Mouse (Mus musculus) spleen, postnatal 4 days (tissue): ENCODE data around the gene Sh2b2.
A peak's percentile ranks its signal among the peaks of the same experiment; 100 is the strongest.

Experiments
- DNase-seq, 2 experiments: peaks; one replicate each; pipeline ENCODE4 v3.0.0; 2022; ENCODE audit warnings: low spot score in 2 of 2

Sh2b2 gene

GRCm38 (mm10) chr5:136240381-136240780 lies 6.0 kb downstream of the Sh2b2 start:
- DNase-seq, result no peak

DNA sequence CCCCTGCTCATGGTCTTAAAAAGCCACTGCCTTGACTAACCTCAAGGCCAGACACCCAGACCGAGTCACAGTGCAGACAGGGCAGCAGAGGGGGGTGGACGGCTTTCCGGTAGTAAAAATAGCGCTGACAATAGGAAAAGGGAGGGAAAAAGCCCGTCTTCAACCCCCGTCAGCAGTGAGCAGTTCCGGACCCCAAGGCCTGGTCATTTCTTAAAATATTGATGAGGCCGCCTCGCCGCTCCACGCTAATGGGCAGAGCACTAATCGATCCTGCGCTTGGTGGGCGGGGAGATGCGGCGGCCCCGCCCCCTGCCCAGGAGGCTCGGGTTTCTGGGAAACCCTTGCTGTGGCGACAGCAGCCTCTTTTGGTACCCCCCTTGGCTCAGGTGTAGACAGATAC lies 8.7 kb downstream of the Sh2b2 start:
- no peak for DNase-seq

DNA sequence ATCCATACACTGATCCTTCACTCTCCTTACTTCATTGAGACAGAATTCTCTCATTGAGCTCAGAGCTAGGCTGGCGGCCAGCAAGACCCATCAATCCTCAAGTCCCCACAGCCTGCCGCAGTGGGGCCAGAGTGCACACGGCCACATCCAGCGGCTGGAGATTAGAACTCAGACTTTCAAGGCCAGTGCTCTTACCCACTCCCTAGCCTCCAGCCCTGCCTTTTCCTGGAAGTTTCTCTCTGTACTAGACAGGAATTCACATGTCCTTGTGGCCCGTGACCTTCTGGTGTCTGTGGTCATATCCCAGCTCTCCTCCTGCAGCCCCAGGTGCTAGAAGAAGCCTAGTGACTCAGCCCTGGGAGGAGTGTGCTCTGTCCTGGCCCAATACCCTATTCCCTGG lies 9.7 kb downstream of the Sh2b2 start:
- DNase-seq, result no peak

DNA sequence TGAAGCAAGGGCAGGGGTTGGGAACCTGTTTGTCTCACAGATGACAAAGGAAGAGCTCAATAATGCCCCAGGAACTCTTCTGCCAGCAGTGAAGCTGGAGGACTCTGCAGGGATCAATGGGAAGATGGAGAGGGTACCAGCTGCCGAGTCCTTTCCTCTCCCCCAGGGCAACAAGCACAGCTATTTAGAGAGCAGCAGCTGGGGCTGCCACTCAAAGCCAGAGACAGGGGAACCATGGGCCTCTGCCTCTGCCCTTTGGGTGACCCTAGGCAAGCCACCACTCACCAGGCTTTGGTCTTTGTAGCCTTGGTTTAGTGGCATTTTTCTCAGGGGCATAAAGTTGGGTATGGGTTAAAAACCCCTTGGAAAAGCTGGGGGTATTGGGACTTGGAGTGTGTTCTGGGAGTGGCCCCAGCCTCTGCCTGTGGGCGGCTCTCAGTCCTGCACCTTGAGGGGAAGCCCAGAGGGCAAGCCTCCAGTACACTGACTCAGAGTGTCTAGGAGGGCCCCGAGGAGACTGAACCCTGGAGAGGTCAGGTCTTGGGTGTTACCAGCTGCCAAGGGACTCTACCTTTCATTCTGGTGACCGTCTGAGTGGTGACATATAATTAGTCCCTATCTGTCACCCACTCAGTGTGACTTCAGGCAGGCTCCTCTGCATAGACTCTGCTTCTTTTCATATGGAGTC lies 15.9 kb downstream of the Sh2b2 start:
- DNase-seq, result no peak

GRCm38 (mm10) chr5:136226246-136226876 lies 20.0 kb downstream of the Sh2b2 start:
- DNase-seq, result no peak

DNA sequence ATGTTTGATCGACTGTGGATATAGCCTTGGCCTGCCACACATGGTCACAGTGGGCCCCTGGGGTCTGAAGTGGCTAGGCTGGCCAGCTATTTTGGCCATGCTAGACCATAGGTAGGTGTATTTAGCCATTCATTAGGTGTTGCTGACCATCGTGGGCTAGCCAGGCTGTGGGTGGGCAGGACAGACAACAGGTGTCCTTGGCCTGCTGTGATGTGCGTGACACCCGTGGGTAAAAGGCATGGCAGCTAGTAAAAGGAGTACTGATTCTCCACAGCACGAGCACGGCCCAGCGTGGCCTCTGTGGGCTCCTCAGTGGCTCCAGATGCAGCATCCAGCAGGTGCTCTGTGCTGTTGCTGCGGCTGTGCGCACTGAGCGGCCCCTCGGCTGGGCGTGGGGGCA lies 27.8 kb downstream of the Sh2b2 start:
- peak in 1 of 2 experiments; percentile 59 for DNase-seq

DNA sequence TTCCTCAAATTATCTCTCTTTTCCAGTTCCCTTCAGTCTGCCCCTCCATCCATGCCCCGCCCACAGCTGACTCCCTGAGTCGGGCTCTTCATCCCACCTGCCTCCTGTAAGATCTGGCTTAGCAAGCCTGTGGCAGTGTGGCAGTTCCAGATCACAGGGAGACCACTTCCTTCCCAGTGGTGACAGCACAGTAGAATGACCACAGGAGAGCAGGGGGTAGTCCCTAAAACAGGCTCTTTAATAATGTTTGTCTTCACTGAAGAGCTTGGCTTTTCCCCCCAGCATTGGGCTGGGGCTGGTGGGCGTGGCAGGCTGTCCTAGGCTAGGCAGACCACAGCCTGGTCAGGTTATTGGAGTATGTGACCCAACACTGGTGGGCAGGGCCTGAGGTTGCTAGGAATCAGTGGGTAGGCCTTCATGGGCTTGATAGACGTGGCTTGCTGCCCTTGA lies 28.4 kb downstream of the Sh2b2 start:
- peak in 1 of 2 experiments; percentile 60 for DNase-seq

- DNase-seq, result peak in 1 of 2 experiments; percentile 61
Observed at GRCm38 (mm10) chr5:136217004-136217665, 29.2 kb downstream of the Sh2b2 start.

DNA sequence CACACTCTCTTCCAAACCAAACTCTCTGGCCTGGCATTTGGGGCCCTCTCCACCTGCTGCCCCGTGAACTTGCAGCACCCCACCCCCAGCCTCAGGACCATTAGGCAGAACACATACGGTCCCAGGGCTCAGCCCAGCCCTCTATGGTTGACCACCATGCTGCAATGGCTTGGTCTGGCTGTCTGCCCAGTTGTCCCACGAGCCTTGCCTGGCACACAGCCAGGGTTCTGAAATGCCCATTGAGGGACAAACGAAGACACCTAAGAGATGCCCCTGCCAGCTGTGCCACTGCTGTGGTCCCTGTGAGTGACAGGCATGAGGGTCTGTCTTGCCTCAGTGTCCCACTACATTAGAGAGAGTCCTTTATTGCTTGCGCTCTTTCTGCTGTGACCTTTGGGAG lies 30.4 kb downstream of the Sh2b2 start:
- peak; percentile 50 to 69 for DNase-seq

GRCm38 (mm10) chr5:136215211-136215610 lies 31.1 kb downstream of the Sh2b2 start:
- peak in 1 of 2 experiments; percentile 61 for DNase-seq

- no peak for DNase-seq
Observed at GRCm38 (mm10) chr5:136213716-136214115, 32.6 kb downstream of the Sh2b2 start.

DNA sequence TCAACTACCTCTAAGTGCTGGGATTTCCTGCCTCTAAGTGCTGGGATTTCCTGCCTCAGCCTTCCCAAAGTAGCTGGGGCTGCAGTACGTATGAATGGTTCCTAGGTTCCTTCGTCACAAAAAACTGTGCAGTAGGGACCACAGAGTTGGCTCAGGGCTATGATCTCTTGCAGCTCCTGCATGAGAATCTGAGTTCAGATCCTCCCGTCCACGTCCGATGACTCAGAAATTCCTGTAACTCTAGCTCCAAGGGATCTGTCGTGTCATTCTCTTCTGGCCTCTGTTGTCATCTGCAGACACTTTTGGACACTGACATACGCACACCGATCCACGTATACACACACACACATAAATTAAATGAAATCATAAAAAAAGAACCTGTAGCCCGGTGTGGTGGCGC lies 33.6 kb downstream of the Sh2b2 start:
- DNase-seq, result no peak

DNA sequence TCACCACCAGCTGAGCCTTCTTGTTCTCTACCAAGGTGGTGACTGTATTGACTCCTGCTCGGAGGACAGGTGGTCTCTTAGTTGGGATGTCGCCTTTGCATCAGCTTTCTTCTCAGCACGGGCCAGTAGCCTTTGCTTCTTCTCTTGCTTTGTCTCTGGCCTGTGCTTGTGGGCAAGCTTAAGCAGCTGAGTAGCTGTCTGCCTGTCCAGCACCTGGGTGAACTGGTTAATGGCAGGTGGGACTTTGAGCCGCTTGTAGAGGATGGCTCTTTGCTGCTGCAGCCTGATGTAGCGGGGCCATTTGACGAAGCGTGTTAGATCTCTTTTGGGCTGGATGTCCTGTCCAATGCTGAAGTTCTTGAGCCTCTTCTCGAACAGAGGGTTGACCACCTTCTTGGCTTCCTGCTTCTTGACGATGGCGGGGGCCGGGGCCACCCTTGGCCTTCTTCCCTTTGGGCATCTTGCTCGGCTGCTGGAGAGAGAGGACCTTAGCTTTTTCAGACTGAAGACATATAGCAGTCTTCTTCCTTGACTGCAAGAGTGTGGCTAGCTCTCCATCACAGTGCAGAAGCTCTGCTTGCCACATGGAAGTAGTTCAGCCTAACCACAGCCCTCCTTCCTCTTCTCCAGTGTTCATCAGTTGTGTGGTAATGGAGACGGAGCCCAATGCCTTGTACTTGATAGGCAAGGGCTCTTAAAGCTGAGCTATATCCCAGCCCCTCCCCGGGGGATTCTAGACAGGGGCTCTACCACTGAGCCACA lies 34.8 kb downstream of the Sh2b2 start:
- peak in 1 of 2 experiments; percentile 55 for DNase-seq

DNA sequence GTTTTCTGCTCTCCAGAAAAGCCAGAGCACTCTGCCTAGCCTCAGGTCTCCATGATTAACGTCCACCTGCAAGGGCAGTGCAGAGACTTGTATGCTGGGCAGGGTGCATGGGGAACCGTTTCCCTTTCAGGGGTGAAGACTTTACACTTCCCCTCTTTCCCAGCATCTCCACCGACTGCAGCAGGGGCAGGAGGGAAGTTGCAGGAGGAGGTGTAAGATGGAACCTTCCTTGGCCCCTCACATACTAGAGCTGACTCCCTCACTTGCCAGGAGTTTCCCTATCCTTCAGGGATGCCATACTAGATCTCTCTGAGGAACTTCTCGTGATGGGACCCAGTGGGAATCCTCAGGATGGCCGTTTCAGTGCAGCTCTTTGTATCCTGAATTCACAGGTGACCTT lies 35.8 kb downstream of the Sh2b2 start:
- DNase-seq, result peak in 1 of 2 experiments; percentile 54

DNA sequence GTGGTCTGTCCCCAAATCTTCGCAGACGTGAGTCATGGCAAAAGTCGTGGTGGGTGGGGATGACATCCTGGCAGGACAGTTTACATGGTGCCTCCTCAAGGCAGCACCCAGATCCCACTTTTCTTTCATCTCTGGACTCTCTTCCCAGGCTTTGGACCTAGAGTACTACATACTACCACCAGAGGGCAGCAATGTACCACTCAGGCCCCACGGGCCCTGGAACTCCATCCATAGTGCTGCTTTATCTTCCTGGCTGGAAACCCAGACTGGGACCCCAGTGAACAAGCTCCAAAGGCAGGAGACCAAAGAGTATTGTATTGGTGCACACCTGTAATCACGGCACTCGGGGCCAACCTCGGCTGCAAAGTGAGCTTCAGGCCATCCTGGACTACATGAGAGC lies 44.5 kb downstream of the Sh2b2 start:
- peak; percentile 49 to 76 for DNase-seq

- no peak for DNase-seq
Observed at GRCm38 (mm10) chr5:136199526-136199925, 46.8 kb downstream of the Sh2b2 start.

DNA sequence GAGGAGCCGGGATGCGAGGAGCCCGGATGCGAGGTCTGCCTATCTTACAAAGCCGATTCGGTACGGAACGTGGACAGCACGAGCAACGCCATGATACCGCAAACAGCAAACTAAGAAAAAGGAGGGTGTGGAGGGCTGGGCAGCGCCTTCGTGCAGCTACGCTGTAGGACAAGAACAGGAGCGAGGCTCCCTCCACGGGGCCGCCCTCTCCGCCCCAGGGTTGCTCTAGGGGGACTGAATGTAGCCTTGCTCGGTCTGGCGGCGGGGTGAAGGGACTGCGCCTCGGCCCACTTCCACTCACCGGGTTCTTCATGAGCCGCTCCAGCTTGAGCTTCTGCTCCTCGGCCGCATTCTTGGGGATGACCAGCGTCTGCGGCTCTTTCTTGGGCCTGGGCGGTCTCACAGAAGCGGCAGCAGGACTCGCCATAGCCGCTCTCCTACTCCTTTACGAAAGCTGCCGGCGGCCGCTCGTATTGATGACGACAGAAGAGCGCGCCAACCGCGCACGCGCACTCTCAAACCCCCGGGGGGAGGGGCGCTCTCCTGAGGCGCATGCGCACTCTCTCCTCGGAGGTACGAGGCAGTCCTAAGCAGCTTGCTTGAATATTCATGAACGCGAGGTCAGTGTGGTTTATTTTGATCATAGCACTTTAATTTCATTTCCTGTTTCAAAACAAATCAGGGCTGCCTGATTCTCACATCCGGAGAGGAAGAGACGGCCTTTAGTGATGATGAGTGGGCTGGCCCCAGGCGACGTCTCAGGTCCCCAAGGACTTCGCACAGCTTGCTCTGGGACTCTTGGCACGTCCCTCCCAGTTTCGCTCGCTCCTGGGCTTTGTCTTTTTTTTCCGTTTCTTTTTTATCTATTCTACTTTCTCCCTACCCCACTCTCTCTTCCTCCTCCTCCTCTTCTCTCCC lies 47.6 kb downstream of the Sh2b2 start, which contains the start of gene Prkrip1:
TSS of gene Prkrip1 (minus strand) at position 490 of the 918 bp plus-strand sequence.
- DNase-seq, result peak; percentile 93 to 98

- DNase-seq, result no peak
Observed at GRCm38 (mm10) chr5:136191870-136192269, 54.5 kb downstream of the Sh2b2 start.

DNA sequence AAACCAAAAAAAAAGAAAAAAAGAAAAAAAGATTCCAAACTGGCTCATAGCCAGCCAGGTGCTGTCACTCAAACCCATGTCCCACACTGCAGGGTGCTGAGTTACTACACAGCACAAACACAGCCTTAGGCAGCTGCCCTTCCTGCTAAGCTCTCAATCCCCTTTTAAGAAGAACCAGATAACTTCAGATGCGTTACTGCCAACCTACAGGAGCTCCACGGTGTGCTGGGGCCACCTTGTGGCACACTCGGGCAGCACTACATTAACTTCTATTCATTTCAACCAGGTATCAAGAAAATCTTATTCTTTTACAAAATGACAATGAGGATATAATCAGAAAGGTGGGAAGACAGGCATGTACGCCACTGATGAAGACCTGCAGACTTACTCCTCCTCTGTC lies 59.6 kb downstream of the Sh2b2 start:
- peak; percentile 54 to 72 for DNase-seq

DNA sequence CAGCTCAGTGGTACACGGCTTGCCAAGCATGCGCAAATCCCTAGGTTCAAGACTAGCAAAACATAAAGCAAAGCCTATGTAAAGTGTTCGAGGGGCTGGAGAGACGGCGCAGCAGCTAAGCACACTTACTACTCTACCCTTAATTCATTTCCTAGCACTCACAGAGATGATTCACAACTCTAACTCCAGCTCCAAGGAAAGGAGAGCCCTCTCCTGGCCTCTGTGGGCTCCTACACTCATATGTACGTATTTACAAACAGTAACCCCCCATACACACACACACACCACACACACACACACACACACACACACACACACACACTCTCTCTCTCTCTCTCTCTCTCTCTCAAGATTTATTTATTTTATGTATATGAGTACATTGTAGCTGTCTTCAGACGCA lies 62.6 kb downstream of the Sh2b2 start:
- DNase-seq, result no peak

DNA sequence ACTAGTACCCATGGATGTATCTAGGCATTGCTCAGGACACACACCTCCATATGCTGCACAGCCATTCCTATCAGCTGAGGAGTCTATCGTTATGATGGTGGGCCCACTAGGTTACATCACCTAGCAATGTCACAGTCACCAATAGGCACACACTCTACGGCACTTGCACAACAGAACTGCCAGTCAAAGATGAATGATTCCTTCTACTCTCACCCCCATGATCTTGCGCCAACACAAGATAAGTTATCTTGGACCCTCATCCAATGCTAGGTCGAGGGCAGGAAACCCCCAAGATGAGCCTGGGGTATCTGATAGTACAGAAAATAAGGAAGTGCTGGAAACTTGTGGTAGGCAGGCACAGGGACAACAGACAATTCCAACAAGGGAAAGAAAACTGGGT lies 63.5 kb downstream of the Sh2b2 start:
- no peak for DNase-seq
